Mouse (Mus musculus) embryonic fibroblast, embryonic 13.5 days (primary cell): ENCODE data around the gene Pex5l.

Experiments used
- CTCF ChIP-seq: IDR thresholded peaks from 2 replicates; pipeline ENCODE4 v1.5.1; 2011; ENCODE audit warnings: mild to moderate bottlenecking, control low read depth, low read length, moderate library complexity, borderline replicate concordance; ENCODE audit not compliant: insufficient read depth
- POLR2A ChIP-seq: IDR thresholded peaks from 2 replicates; pipeline ENCODE4 v1.6.1; 2011; ENCODE audit warnings: low read depth, mild to moderate bottlenecking, control low read depth, low read length, moderate library complexity

- TF ChIP-seq POLR2A (no peak), CTCF (no peak)
Measured at GRCm38 (mm10) chr3:33048304-33048703, 94.7 kb downstream of the Pex5l start.
